Mouse (Mus musculus): ENCODE measurements around the gene Stk11. TPM values are rescaled to one million over a fixed set of nuclear protein-coding genes. Genes with fewer than 3 reads are reported as not detected.

Gene Stk11
- polyA plus RNA-seq, 1 experiment from 2014 or later, result 27.1 TPM

DNA sequence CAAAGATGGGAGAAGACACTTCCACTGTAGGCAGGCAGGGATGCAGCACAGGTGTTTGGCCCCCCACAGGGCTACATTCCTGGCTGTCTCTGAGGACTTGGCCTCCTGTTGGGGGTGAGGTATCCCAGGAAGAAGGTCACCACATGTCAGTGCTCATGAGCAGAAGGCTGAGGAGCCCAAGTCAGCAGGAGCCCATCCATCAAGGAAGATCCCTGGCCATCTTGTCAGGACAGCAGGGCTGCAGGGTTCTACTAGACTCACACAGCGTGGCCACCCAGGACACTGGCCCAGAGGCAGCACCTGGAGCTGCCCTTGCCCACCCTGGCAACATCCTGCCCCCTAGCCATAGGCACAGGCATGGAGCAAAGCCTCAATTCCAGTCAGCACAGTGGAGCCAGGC is 39.7 kb upstream of the Stk11 start:
- ATAC-seq (ENCODE audit: insufficient number of reproducible peaks, low FRiP score, low TSS enrichment, low read depth), result no peak
- 50% methylated on average over 1 of the region's 1 CpGs for WGBS
- Histone ChIP-seq H3K36me3 (ENCODE audit: control insufficient read depth, insufficient read depth, low read length) (peaks cover 5% of the 10 kb centered on the region), H3K27ac (replicated peaks; ENCODE audit: low read depth, low read length) (no peak overlapping the region), H3K4me2 (ENCODE audit: low read depth, severe bottlenecking) (no peak overlapping the region), H3K27me3 (ENCODE audit: control insufficient read depth, insufficient read depth, low read length) (no peaks in the 10 kb centered on the region), H3K4me3 (ENCODE audit: low read depth, low read length) (no peak overlapping the region), H3K9me3 (ENCODE audit: control insufficient read depth, low read length) (no peaks in the 10 kb centered on the region), H3K4me1 (ENCODE audit: control insufficient read depth, insufficient read depth, low read length) (peaks cover 15% of the 10 kb centered on the region), H3K9ac (ENCODE audit: low read length) (no peak overlapping the region)
- no peak for DNase-seq (ENCODE audit: low spot score)

GRCm38 (mm10) chr10:80076386-80076785 is 39.2 kb upstream of the Stk11 start:
- H3K4me2 ChIP-seq (ENCODE audit: low read depth, severe bottlenecking), result no peak overlapping the region
- peaks cover 5% of the 10 kb centered on the region for H3K36me3 ChIP-seq (ENCODE audit: control insufficient read depth, insufficient read depth, low read length)
- DNase-seq (ENCODE audit: low spot score), result no peak
- no peak overlapping the region for H3K9ac ChIP-seq (ENCODE audit: low read length)
- no peak for ATAC-seq (ENCODE audit: insufficient number of reproducible peaks, low FRiP score, low TSS enrichment, low read depth)
- H3K27ac ChIP-seq (replicated peaks; ENCODE audit: low read depth, low read length), result no peak overlapping the region
- H3K4me1 ChIP-seq (ENCODE audit: control insufficient read depth, insufficient read depth, low read length), result peaks cover 12% of the 10 kb centered on the region
- H3K9me3 ChIP-seq (ENCODE audit: control insufficient read depth, low read length), result no peaks in the 10 kb centered on the region
- H3K27me3 ChIP-seq (ENCODE audit: control insufficient read depth, insufficient read depth, low read length), result no peaks in the 10 kb centered on the region
- H3K4me3 ChIP-seq (ENCODE audit: low read depth, low read length), result no peak overlapping the region
- WGBS, result 94% methylated on average over 4 of the region's 4 CpGs

- Histone ChIP-seq H3K4me2 (ENCODE audit: low read depth, severe bottlenecking) (no peak overlapping the region), H3K27me3 (ENCODE audit: control insufficient read depth, insufficient read depth, low read length) (no peaks in the 10 kb centered on the region), H3K9ac (ENCODE audit: low read length) (no peak overlapping the region), H3K4me3 (ENCODE audit: low read depth, low read length) (no peak overlapping the region), H3K27ac (replicated peaks; ENCODE audit: low read depth, low read length) (no peak overlapping the region), H3K4me1 (ENCODE audit: control insufficient read depth, insufficient read depth, low read length) (peaks cover 9% of the 10 kb centered on the region), H3K9me3 (ENCODE audit: control insufficient read depth, low read length) (no peaks in the 10 kb centered on the region), H3K36me3 (ENCODE audit: control insufficient read depth, insufficient read depth, low read length) (peaks cover 11% of the 10 kb centered on the region)
- no peak for DNase-seq (ENCODE audit: low spot score)
- WGBS, result 89% methylated on average over 5 of the region's 5 CpGs
- ATAC-seq (ENCODE audit: insufficient number of reproducible peaks, low FRiP score, low TSS enrichment, low read depth), result no peak
Observed at GRCm38 (mm10) chr10:80077312-80077711, 38.3 kb upstream of the Stk11 start.

DNA sequence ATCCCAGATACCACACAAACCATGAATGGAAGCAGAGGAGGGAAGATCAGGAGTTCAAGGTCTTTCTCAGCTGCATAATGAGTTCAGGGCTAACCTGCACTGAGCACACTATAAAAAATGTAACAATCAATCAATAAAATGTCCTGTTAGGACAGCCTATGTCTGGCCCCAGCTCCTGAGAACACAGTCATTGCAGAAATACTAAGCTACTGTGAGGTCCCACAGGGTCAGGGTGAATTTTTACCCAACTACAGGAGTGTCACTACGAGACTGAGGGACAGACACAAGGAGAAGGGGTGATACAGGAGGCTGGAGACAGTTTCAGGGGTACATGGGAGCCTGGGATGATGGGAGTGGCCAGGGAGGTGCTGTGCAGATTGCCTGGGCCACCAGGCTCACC is 37.2 kb upstream of the Stk11 start:
- ATAC-seq (ENCODE audit: insufficient number of reproducible peaks, low FRiP score, low TSS enrichment, low read depth) (no peak), DNase-seq (ENCODE audit: low spot score) (no peak)
- H3K9ac ChIP-seq (ENCODE audit: low read length), result no peak overlapping the region
- 86% methylated on average over 1 of the region's 1 CpGs for WGBS
- H3K36me3 ChIP-seq (ENCODE audit: control insufficient read depth, insufficient read depth, low read length), result peaks cover 13% of the 10 kb centered on the region
- H3K4me1 ChIP-seq (ENCODE audit: control insufficient read depth, insufficient read depth, low read length), result peaks cover 9% of the 10 kb centered on the region
- H3K27ac ChIP-seq (replicated peaks; ENCODE audit: low read depth, low read length), result no peak overlapping the region
- H3K4me2 ChIP-seq (ENCODE audit: low read depth, severe bottlenecking), result no peak overlapping the region
- no peaks in the 10 kb centered on the region for H3K9me3 ChIP-seq (ENCODE audit: control insufficient read depth, low read length)
- H3K4me3 ChIP-seq (ENCODE audit: low read depth, low read length), result no peak overlapping the region
- no peaks in the 10 kb centered on the region for H3K27me3 ChIP-seq (ENCODE audit: control insufficient read depth, insufficient read depth, low read length)

GRCm38 (mm10) chr10:80080396-80081070 is 35.1 kb upstream of the Stk11 start:
- H3K9me3 ChIP-seq (ENCODE audit: control insufficient read depth, low read length), result no peaks in the 10 kb centered on the region
- H3K4me2 ChIP-seq (ENCODE audit: low read depth, severe bottlenecking), result no peak overlapping the region
- H3K36me3 ChIP-seq (ENCODE audit: control insufficient read depth, insufficient read depth, low read length), result peaks cover 13% of the 10 kb centered on the region
- peaks cover 3% of the 10 kb centered on the region; the same call in 1 of the 2 replicates for H3K4me1 ChIP-seq (ENCODE audit: control insufficient read depth, insufficient read depth, low read length)
- no peaks in the 10 kb centered on the region for H3K27me3 ChIP-seq (ENCODE audit: control insufficient read depth, insufficient read depth, low read length)
- H3K9ac ChIP-seq (ENCODE audit: low read length), result no peak overlapping the region
- DNase-seq (ENCODE audit: low spot score) (no peak), ATAC-seq (ENCODE audit: insufficient number of reproducible peaks, low FRiP score, low TSS enrichment, low read depth) (no peak)
- no peak overlapping the region for H3K4me3 ChIP-seq (ENCODE audit: low read depth, low read length)
- H3K27ac ChIP-seq (replicated peaks; ENCODE audit: low read depth, low read length), result no peak overlapping the region
- WGBS, result 87% methylated on average over 16 of the region's 16 CpGs

GRCm38 (mm10) chr10:80081075-80081474 is 34.5 kb upstream of the Stk11 start:
- WGBS, result 72% methylated on average over 3 of the region's 3 CpGs
- no peak overlapping the region for H3K27ac ChIP-seq (replicated peaks; ENCODE audit: low read depth, low read length)
- ATAC-seq (ENCODE audit: insufficient number of reproducible peaks, low FRiP score, low TSS enrichment, low read depth) (0 out of 2 replicates have a peak, but pooled peaks have one; percentile 16), DNase-seq (ENCODE audit: low spot score) (no peak)
- H3K36me3 ChIP-seq (ENCODE audit: control insufficient read depth, insufficient read depth, low read length), result peaks cover 13% of the 10 kb centered on the region
- no peaks in the 10 kb centered on the region for H3K9me3 ChIP-seq (ENCODE audit: control insufficient read depth, low read length)
- H3K9ac ChIP-seq (ENCODE audit: low read length), result no peak overlapping the region
- no peaks in the 10 kb centered on the region for H3K4me1 ChIP-seq (ENCODE audit: control insufficient read depth, insufficient read depth, low read length)
- no peak overlapping the region for H3K4me3 ChIP-seq (ENCODE audit: low read depth, low read length)
- no peak overlapping the region for H3K4me2 ChIP-seq (ENCODE audit: low read depth, severe bottlenecking)
- H3K27me3 ChIP-seq (ENCODE audit: control insufficient read depth, insufficient read depth, low read length), result no peaks in the 10 kb centered on the region

- H3K4me2 ChIP-seq (ENCODE audit: low read depth, severe bottlenecking), result no peak overlapping the region
- no peaks in the 10 kb centered on the region for H3K9me3 ChIP-seq (ENCODE audit: control insufficient read depth, low read length)
- no peaks in the 10 kb centered on the region for H3K27me3 ChIP-seq (ENCODE audit: control insufficient read depth, insufficient read depth, low read length)
- no peak overlapping the region for H3K4me3 ChIP-seq (ENCODE audit: low read depth, low read length)
- H3K4me1 ChIP-seq (ENCODE audit: control insufficient read depth, insufficient read depth, low read length), result no peaks in the 10 kb centered on the region
- DNase-seq (ENCODE audit: low spot score) (no peak), ATAC-seq (ENCODE audit: insufficient number of reproducible peaks, low FRiP score, low TSS enrichment, low read depth) (no peak)
- H3K9ac ChIP-seq (ENCODE audit: low read length), result no peak overlapping the region
- WGBS, result 75% methylated on average over 9 of the region's 9 CpGs
- H3K27ac ChIP-seq (replicated peaks; ENCODE audit: low read depth, low read length), result no peak overlapping the region
- H3K36me3 ChIP-seq (ENCODE audit: control insufficient read depth, insufficient read depth, low read length), result peaks cover 10% of the 10 kb centered on the region
Observed at GRCm38 (mm10) chr10:80084817-80085487, 30.7 kb upstream of the Stk11 start.

GRCm38 (mm10) chr10:80086847-80087246 is 28.8 kb upstream of the Stk11 start:
- peaks cover 7% of the 10 kb centered on the region; the same call in 1 of the 2 replicates for H3K36me3 ChIP-seq (ENCODE audit: control insufficient read depth, insufficient read depth, low read length)
- ATAC-seq (ENCODE audit: insufficient number of reproducible peaks, low FRiP score, low TSS enrichment, low read depth) (no peak), DNase-seq (ENCODE audit: low spot score) (no peak)
- no peaks in the 10 kb centered on the region for H3K27me3 ChIP-seq (ENCODE audit: control insufficient read depth, insufficient read depth, low read length)
- H3K9me3 ChIP-seq (ENCODE audit: control insufficient read depth, low read length), result no peaks in the 10 kb centered on the region
- 68% methylated on average over 3 of the region's 3 CpGs for WGBS
- no peak overlapping the region for H3K27ac ChIP-seq (replicated peaks; ENCODE audit: low read depth, low read length)
- H3K9ac ChIP-seq (ENCODE audit: low read length), result no peak overlapping the region
- no peak overlapping the region for H3K4me3 ChIP-seq (ENCODE audit: low read depth, low read length)
- H3K4me1 ChIP-seq (ENCODE audit: control insufficient read depth, insufficient read depth, low read length), result no peaks in the 10 kb centered on the region
- H3K4me2 ChIP-seq (ENCODE audit: low read depth, severe bottlenecking), result no peak overlapping the region

Measured in limb, embryonic 11.5 days (tissue).